Mouse (Mus musculus) embryo, embryonic 11 days (tissue): ENCODE data around the gene Tmem143.

Experiments used
- DNase-seq: peaks from one replicate; pipeline ENCODE4 v3.0.0-alpha.2; 2015

Gene Tmem143

DNA sequence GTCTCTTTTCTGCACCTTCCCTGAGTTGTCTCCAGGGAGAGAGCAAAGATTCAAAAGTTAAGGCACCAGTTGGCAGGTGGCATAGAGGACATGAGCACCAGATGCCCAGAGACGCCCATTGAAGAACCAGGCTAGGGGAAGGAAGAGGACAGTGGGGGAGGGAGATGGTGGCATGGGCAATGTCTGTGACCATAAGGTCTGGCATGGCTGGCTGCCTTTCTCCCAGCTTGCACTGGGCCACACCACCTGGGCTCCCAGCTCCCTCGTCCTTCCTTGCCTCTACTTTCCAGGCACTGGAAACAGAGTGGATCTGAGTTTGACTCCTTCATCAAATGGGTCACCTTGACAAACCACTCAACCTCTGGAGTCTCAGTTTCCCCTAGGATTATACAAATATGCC, 4.1 kb upstream of the Tmem143 start:
- no peak for DNase-seq

- DNase-seq, result no peak
Observed at GRCm38 (mm10) chr7:45895931-45896516, 717 bp upstream of the Tmem143 start.

DNA sequence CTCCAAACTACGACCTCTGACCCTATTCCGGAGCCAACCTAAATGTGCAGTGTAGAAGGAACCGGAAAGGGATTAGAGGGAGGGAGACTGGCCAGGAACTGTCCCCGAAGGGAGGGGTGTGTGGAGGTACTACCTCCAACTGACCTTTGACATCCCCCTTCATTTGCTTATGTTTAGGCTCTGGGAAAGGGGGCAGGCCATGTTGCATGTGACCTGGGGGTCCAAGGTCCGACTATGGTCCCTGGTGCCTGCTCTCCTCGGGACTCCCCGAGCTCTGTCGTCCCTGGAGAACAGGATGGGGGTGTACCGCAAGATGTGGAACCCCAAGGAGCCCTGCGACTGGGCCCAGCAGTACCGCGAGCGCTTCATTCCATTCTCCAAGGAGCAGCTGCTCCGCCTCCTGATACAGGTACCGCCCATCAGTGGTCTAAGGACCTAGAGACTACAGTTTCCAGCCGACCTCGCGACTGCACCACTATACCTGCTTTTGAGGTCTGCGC, 567 bp downstream of the Tmem143 start:
- peak; percentile 70 for DNase-seq

DNA sequence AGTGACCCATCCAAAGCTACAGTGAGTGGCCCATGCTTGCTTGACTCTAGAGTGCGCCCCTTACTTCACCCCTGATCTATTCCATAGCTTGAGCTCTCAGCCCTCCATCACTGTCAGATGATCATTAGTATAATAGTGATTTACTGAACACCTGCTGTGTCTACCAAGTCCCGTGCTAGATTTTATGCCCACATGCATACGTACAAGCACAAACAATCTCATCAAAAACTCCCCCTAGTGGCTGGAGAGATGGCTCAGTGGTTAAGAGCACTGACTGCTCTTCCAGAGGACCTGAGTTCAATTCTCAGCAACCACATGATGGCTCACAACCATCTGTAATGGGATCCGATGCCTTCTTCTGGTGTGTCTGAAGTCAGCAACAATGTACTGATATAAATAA, 1.4 kb downstream of the Tmem143 start:
- peak; percentile 63 for DNase-seq

DNA sequence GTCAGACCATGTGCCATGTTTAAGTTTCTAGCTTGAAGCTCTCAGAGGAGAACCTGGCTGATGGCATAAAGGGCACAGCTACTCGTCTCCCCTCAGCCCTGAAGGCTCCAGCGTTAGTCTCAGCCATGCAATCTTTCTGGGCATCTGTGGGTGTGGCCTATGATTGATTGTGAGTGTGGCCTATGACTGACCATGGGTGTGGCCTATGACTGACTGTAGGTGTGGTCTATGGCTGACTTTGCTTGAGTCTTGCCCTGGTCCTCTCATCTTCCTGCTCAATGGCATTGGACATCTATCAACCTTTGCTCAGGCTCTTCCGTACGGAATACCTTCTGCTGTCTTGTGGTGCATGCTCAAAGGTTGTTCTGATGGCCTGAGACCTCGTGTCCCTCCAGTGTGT, 4.8 kb downstream of the Tmem143 start:
- DNase-seq, result peak; percentile 56

DNA sequence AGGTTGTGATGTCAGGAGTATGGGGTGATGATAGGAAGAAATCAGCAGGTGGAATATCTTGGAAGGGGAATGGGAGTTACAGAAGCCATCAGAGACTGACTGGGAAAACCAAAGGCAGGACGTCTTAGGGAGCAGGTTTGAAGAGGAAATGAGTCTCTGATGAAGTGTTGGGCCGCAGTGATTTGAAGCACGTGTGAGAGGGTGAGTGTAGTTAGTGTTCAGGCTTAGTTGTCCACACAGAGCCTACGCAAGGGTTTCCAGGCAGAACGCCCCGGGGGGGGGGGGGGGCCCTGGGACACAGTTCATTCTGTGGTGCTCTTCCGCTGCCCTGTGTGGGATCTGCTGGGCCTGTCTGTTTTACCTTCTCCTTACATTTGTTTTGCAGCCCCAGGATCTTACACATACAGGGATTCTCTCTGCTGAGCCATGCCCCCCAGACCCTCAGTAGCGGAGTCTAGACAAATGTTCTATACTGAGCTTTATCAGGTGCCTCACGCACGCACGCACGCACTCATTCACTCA, 5.8 kb downstream of the Tmem143 start:
- DNase-seq, result peak; percentile 47

GRCm38 (mm10) chr7:45906622-45907021, 9.9 kb downstream of the Tmem143 start:
- no peak for DNase-seq

- no peak for DNase-seq
Observed at GRCm38 (mm10) chr7:45908384-45908783, 11.6 kb downstream of the Tmem143 start.

- DNase-seq, result no peak
Observed at GRCm38 (mm10) chr7:45909145-45909544, 12.4 kb downstream of the Tmem143 start.

DNA sequence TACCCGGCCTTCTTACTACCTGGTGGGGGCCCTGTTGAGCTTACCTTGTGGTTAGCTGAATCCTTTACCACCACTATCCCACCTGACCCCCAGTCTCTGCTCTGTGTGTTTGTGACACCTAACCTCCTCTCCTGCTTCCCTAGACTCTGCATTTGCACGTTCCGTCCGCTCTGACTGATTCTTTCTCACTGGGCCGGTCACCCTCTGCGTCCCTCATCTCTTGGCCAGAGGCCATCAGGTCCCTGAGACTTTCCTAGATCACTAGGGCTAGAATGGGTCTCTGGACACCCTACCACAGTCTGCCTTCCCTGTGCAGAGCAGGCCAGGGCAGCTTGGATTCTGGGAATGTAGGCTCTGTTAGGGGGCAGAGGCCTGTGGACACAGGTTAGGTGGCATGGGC, 17.3 kb downstream of the Tmem143 start:
- no peak for DNase-seq

DNA sequence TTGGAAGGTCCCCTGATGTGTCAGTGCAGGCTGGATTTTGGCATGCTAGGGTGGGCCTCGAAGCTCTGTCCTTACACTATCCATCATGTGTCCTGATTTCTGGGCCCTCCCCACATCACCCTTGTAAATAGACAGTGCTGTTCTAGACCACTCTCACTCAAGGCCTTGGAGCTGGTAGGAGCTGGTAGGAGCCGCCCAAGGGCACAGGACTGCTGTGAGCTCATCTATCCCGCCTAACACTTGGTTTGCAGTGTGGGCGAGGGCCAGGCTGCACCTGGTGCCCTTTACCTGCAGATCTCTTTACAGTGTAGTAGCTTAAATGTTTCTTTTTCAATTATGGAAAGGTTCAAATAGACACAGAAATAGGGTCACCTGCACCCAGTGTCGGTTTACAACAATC, 18.3 kb downstream of the Tmem143 start:
- DNase-seq, result no peak

DNA sequence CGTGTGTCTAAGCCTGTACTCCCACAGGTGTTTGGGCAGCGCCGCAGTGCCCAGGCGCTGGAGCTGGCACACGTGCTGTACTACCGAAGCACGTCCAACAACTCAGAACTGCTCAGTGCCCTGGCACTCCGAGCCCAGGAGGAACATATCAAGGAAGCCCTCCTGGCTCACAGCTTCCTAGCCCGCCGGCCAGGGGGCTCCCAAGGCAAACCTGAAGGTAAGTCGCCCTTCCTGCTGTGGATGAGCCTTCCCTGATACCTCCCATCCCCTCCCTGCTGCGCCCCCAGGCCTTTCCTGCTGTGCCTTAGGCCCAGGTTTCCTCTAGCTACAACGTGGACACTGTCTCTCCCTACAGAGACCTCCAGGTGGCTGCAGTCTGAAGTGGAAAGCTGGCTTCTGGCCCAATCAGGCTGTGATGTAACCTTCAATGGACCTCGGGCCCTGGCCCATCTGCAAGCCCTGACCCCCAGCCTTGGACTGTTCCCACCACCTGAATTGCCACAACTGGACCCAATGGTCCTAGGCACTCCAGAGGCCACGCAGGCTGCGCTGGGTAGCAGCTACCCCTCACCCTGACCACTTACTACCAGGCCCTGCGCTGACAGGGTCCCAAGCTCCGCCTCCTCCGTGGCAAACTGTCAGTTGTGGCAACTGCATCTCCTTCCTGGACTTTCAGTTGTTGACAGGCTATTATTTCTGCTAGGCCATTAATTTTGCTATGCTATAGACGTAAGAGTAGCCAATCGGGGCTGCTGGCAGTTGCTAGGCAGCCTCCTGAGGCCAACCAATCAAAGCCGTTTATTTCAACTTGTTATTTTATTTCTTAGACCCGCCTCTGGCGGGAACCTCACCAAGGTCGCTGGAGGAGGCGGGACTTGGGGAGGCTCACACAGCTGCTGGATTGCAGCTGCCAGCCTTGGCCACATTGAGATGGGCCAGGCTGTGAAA, 19.6 kb downstream of the Tmem143 start:
- DNase-seq, result peak; percentile 92

DNA sequence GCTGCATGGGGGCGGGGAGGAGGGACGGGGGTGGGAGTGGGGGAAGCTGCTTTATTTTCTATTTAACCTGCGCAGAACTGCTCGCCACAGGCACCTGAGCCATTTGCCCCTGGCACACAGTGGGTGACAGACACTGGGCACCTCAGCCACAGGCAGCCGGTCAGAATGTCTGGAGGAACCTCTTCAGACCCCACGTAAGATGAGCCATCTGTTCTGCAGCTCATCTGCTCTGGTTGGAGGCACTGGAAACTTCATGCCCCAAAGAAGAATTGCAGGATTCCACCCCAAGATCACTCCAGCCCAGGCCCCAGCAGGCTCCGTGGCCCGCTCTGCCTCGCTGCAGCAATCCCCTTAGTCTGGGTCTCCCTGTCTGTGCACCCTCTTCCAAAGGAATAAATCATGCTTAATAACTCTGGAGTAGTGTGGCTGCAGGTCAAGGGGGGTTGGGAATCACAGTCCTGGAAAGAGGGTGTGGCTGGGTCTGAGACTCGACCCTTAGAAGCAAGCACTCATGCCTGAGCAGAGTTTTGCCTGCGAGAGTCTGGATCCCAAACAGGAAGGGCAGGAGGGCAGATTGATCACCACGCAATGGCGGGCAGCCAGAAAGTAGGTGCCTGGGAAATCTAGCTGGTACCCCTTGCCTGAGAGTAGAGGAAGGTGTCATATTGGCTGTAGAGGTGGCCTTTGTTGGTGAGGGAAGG, 20.4 kb downstream of the Tmem143 start:
- no peak for DNase-seq

DNA sequence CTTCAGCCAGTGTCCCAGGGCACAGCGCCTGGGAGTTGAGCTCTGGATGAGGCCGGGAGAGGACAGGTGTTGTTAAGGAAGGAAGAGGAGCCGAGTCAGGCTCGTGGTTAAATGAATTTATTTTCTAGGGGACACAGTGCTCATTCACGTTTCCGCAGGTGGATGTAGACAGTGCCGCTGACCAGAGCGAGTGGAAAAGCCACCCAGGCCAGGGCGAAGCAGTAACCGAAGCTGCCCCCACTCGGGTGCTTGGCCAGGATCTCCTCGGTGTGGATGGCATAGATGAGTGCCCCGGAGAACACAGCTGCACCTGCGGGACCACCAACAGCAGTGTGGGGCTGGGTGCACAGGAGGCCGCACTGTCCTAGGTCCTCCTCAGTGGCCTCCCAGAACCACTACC, 21.2 kb downstream of the Tmem143 start:
- no peak for DNase-seq

DNA sequence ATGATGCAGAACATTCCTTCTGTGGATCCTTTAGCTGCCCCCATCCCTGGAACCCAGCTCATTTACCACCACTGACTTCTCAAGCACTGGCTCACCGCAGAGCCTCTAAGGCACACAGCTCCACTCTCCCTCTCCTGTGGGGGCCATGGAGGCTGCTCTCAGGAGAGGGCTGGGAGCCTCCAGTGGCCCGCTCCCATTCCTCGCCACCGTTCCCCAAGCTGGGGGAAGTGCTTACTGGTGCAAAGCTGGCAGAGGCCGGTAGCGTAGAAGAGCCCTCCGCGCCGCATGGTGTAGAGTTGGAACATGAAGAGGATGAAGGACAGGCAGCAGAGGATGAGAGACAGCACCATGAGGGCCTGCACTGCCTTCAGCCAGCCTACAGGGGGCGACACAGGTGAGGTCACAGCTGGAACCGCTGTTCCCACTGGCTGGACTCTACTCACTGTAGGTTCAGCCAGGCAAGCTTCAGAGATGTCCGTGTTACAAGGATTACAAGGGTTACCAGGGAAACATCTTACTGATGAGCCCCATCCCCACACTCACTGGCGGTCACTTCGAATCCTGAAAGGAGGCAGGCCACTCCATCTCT, 22.4 kb downstream of the Tmem143 start:
- no peak for DNase-seq

- no peak for DNase-seq
Observed at GRCm38 (mm10) chr7:45919761-45920160, 23.0 kb downstream of the Tmem143 start.

GRCm38 (mm10) chr7:45920583-45921241, 24.0 kb downstream of the Tmem143 start:
- no peak for DNase-seq

DNA sequence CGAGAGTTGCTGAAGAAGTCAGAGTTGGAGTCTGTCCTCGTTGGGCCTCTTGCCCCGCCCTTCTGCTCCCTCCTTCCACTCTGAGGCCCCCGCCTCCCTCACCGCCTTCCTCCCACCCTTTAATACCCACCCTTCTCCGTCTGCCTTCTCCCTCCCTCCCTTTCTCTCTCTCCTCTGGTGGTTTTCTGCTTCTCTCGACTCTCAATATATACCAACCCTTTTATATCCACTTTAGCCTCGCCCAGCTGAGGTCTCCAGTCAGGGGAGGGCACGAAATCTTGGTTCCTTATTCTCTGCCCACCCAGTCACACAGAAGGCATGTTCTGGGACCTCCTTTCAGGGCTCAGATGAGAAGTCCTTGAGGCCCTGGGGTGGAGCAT, 24.5 kb downstream of the Tmem143 start, which contains the start of gene Emp3:
TSS of gene Emp3 (minus strand) at position 163 of the 380 bp plus-strand sequence.
- DNase-seq, result no peak

DNA sequence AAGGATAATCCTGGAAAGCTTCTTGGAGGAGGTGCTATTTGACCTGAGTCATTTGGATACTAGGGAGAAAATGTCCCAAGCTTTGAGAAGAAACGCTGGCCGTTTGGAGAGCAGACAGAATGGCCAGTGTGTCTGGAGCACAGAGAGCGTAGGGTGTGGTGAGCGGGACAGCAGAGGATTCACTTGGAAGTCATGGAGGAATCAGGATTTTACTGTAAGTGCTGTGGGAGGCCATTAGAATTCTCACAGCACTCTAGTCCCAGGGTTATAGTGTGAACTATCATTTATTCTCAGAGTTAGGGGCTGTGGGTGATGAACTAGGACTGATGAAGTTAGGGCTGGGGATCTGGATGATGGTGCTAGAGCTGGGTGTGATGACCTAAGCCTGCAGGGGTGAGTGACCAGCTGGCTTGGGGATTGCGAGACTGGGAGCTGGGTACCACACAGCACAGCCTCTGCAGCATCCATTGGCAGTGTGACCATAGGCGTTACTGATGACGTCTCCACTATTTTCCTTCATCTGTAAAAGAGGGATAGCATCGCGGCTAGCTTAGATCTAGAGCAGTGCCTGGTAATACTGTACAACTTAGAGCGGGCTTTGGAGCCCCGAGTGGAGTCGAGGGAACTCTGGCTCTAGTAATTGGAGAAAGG, 25.3 kb downstream of the Tmem143 start:
- no peak for DNase-seq

DNA sequence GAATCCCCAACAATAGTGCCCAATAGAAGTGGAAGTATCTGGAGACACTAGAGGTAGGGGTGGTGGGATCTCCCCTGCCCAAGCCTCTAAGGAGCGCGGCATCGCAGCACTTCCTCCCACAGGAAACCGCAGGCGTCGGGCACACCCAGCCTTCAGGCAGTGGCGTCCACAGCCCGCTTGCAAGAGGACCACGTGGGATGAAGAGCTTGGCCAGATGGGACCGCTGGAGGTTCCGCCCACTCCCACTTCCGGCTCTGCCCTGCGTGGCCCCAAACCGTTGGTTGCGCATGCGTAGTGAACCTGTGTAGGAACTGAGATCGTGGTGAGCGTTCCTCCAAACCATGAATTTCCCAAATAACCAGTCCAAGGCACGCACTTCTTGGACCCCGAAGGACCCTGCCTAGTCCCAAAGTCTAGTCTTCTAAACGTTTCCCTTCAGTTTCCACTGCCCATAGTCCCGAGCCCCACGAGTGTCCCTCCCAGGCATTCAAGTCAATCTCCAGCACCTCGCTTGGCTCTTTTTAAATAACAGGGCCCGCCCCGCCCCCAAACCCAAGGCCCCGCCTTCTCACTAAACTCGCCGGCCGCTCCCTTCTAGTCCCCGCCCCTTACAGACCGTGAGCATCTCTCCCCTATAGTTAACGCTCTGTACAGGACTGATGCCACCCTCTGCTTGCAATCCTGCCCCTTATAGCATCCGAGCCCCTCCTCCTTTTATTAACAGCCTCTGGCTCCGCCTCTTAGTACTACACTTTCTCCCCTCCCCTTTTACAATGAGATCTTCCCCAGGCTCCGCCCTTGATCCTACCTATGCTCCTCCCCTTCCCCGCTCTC, 26.4 kb downstream of the Tmem143 start:
- peak; percentile 97 for DNase-seq
